In genomic region chr11:29839781-29840180, GRCm38 (mm10) we compare ENCODE assay signal across 8 mouse cellular contexts. TPM values are rescaled to one million over a fixed set of nuclear protein-coding genes. Genes with fewer than 3 reads are reported as not detected.
DNase-seq lines count a peak whose midpoint lies in the region; ATAC-seq lines count a peak whose summit lies in the region.

No protein-coding gene starts in this region.

- H3K9me3 ChIP-seq in liver, embryonic 11.5 days (ENCODE audit: control insufficient read depth, low read length) = no peaks in the 10 kb centered on the region
- H3K9me3 ChIP-seq in neural tube, embryonic 14.5 days (ENCODE audit: control insufficient read depth, low read length) = no peaks in the 10 kb centered on the region
- H3K9me3 ChIP-seq in forebrain, embryonic 13.5 days (replicated peaks) = no peaks in the 10 kb centered on the region

- no peaks in the 10 kb centered on the region for H3K36me3 ChIP-seq in liver, embryonic 11.5 days (ENCODE audit: control insufficient read depth, insufficient read depth, low read length)
- H3K36me3 ChIP-seq in neural tube, embryonic 14.5 days (ENCODE audit: control insufficient read depth, insufficient read depth, low read length) = no peaks in the 10 kb centered on the region
- no peaks in the 10 kb centered on the region for H3K36me3 ChIP-seq in forebrain, embryonic 13.5 days (ENCODE audit: poor library complexity, severe bottlenecking)

- WGBS in liver, embryonic 11.5 days = 31% methylated on average over 3 of the region's 3 CpGs
- WGBS in neural tube, embryonic 14.5 days = 50% methylated on average over 3 of the region's 3 CpGs
- 78% methylated on average over 3 of the region's 3 CpGs for WGBS in forebrain, embryonic 13.5 days

- H3K4me2 ChIP-seq in liver, embryonic 11.5 days = no peak overlapping the region
- H3K4me2 ChIP-seq in neural tube, embryonic 14.5 days (ENCODE audit: low read depth, low read length) = no peak overlapping the region
- H3K4me2 ChIP-seq in forebrain, embryonic 13.5 days = no peak overlapping the region

- no peak for DNase-seq in liver, embryonic 11.5 days (ENCODE audit: low spot score)
- DNase-seq in liver = no peak
- peak; percentile 56 for DNase-seq in kidney, adult 9 months
- no peak for DNase-seq in cerebellum, postnatal 36 days
- DNase-seq in gastrocnemius, postnatal 4 days (ENCODE audit: low spot score in 2 of 2) = no peak

- no peak overlapping the region for H3K9ac ChIP-seq in liver, embryonic 11.5 days (ENCODE audit: low read depth, low read length)
- H3K9ac ChIP-seq in neural tube, embryonic 14.5 days (replicated peaks; ENCODE audit: low read depth, low read length) = no peak overlapping the region
- H3K9ac ChIP-seq in forebrain, embryonic 13.5 days = no peak overlapping the region

- no peaks in the 10 kb centered on the region for H3K27me3 ChIP-seq in liver, embryonic 11.5 days (replicated peaks; ENCODE audit: control insufficient read depth, insufficient read depth, low read length)
- H3K27me3 ChIP-seq in neural tube, embryonic 14.5 days (ENCODE audit: control insufficient read depth, insufficient read depth, low read length) = no peaks in the 10 kb centered on the region
- no peaks in the 10 kb centered on the region for H3K27me3 ChIP-seq in forebrain, embryonic 13.5 days

- no peak overlapping the region for H3K27ac ChIP-seq in liver, embryonic 11.5 days (ENCODE audit: low read depth, low read length)
- no peak overlapping the region for H3K27ac ChIP-seq in neural tube, embryonic 14.5 days (ENCODE audit: low read depth, low read length)
- no peak overlapping the region for H3K27ac ChIP-seq in forebrain, embryonic 13.5 days

- ATAC-seq in liver, embryonic 11.5 days (replicated peaks; ENCODE audit: low FRiP score) = peak; percentile 45; the same call in 1 of the 2 replicates
- ATAC-seq in erythroid progenitor cell, adult 5-6 weeks (replicated peaks; ENCODE audit: low FRiP score, poor library complexity, severe bottlenecking) = 0 out of 2 replicates have a peak, but pooled peaks have one; percentile 42
- peak; percentile 65; the same call in 1 of the 2 replicates for ATAC-seq in neural tube, embryonic 14.5 days (ENCODE audit: low read depth)
- ATAC-seq in forebrain, embryonic 13.5 days = no peak

- no peak overlapping the region for H3K4me3 ChIP-seq in liver, embryonic 11.5 days (ENCODE audit: low read depth, low read length)
- no peak overlapping the region for H3K4me3 ChIP-seq in neural tube, embryonic 14.5 days (ENCODE audit: low read depth, low read length)
- no peak overlapping the region for H3K4me3 ChIP-seq in forebrain, embryonic 13.5 days

- no peaks in the 10 kb centered on the region; the same call in 1 of the 2 replicates for H3K4me1 ChIP-seq in liver, embryonic 11.5 days (replicated peaks; ENCODE audit: control insufficient read depth, insufficient read depth, low read length)
- no peaks in the 10 kb centered on the region for H3K4me1 ChIP-seq in neural tube, embryonic 14.5 days (ENCODE audit: control insufficient read depth, insufficient read depth, low read length)
- no peaks in the 10 kb centered on the region for H3K4me1 ChIP-seq in forebrain, embryonic 13.5 days

RNA-seq across cellular contexts. Expression of gene 4931440F15Rik, which starts 14.3 kb away (rescaled TPM):
- 0.70 and 0.95 TPM in 2 replicates for polyA plus RNA-seq in liver, embryonic 11.5 days (2014; fragmentation: Nextera tagmentation; extraction: Ambion mirVana)
- not detected in 2 replicates for total RNA-seq in erythroid progenitor cell, adult 5-6 weeks (2015; ENCODE audit: low replicate concordance)
- not detected in 2 replicates for total RNA-seq in erythroid progenitor cell, adult 5-6 weeks (2017; ENCODE audit: low replicate concordance)
- 0.73 and 1.3 TPM in 2 replicates for polyA plus RNA-seq in neural tube, embryonic 14.5 days (2014; fragmentation: Nextera tagmentation; extraction: Ambion mirVana)
- polyA plus RNA-seq in forebrain, embryonic 13.5 days (2015; fragmentation: Nextera tagmentation; extraction: Ambion mirVana) = 0.28 and 0.30 TPM in 2 replicates
- 1 to 10 TPM; 2.0 to 2.1 TPM for total RNA-seq in gastrocnemius, postnatal 4 days (2021)
